ENCODE assay signal across 15 mouse cellular contexts in the genomic region with DNA sequence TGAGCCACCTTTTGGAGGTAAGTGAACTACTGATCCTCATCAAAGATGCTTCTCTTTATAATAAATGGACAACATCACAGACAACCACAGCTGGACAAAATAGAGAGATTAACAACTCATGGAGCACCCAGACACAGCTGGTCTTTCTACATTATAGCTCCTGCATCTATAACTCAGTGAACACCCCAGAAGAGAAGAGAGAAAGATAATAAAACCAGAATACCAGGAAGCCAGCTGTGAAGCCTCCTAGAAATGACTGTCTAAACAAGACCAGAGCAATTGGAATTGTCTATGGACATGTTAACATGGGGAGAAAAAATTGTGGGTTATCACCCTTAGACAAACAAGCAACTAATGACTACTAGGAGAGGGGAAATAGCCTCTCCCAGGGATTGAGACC.
"Had no signal": no experiment of that assay in that cellular context is flagged by ENCODE, and none has a peak within 500 bp of the region (broad histone marks: within the 10 kb centered on the region; RNA-seq: fewer than 3 reads in every experiment).

No protein-coding gene starts in this region.

- H3K4me2 ChIP-seq: neural tube, embryonic 15.5 days; stomach, embryonic 15.5 days had no signal

- H3K27ac ChIP-seq: neural tube, embryonic 15.5 days; stomach, embryonic 15.5 days; stomach, postnatal 0 days had no signal

- H3K4me3 ChIP-seq: neural tube, embryonic 15.5 days; stomach, embryonic 15.5 days had no signal

- H3K27me3 ChIP-seq: neural tube, embryonic 15.5 days; stomach, embryonic 15.5 days had no signal

- H3K4me1 ChIP-seq: neural tube, embryonic 15.5 days; stomach, embryonic 15.5 days had no signal

- DNase-seq: retina, postnatal 1 day; right cerebral cortex, adult 18-20 months; right cerebral cortex, postnatal 14 days; right cerebral cortex, postnatal 25 days; right cerebral cortex, postnatal 4 days; spleen, adult 18-20 months; thymus, adult 18-20 months; thymus, adult 2 months; thymus, postnatal 14 days; thymus, postnatal 25 days; thymus, postnatal 36 days; thymus, postnatal 4 days had no signal

- H3K36me3 ChIP-seq: neural tube, embryonic 15.5 days; stomach, embryonic 15.5 days had no signal

- H3K9ac ChIP-seq: neural tube, embryonic 15.5 days; stomach, embryonic 15.5 days had no signal

- H3K9me3 ChIP-seq: neural tube, embryonic 15.5 days; stomach, embryonic 15.5 days had no signal
